7 mouse cellular contexts compared by ENCODE assay signal in genomic region chr4:129584370-129584769, GRCm38 (mm10). TPM values are rescaled to one million over a fixed set of nuclear protein-coding genes. Genes with fewer than 3 reads are reported as not detected.
DNase-seq lines count a peak whose midpoint lies in the region; ATAC-seq and TF ChIP-seq lines count a peak whose summit lies in the region.

No protein-coding gene starts in this region.

- H3K4me3 ChIP-seq in lung, embryonic 16.5 days (ENCODE audit: low read length), result peak overlapping the region; percentile 55
- H3K4me3 ChIP-seq in embryonic facial prominence, embryonic 15.5 days (replicated peaks), result peak overlapping the region; percentile 50
- H3K4me3 ChIP-seq in intestine, postnatal 0 days (ENCODE audit: low read depth, low read length), result peak overlapping the region; percentile 35; the same call in 1 of the 2 replicates
- H3K4me3 ChIP-seq in stomach, embryonic 14.5 days (ENCODE audit: low read depth, low read length), result peak overlapping the region; percentile 36

- 63% methylated on average over 1 of the region's 1 CpGs for WGBS in lung, embryonic 16.5 days
- 71% methylated on average over 1 of the region's 1 CpGs for WGBS in embryonic facial prominence, embryonic 15.5 days
- whole genome bisulfite sequencing in intestine, postnatal 0 days, result 82% methylated on average over 1 of the region's 1 CpGs
- 71% methylated on average over 1 of the region's 1 CpGs for WGBS in stomach, embryonic 14.5 days

- intact Hi-C loops in gastrocnemius, postnatal 36 days (cut with DNase I), result loop anchor here (2.0 kb wide), 1 partner anchor 24 kb away; no protein-coding TSS in a partner anchor

- H3K4me2 ChIP-seq in lung, embryonic 16.5 days (ENCODE audit: low read depth, low read length), result peak overlapping the region; percentile 76
- peak overlapping the region; percentile 72 for H3K4me2 ChIP-seq in embryonic facial prominence, embryonic 15.5 days (replicated peaks)
- peak overlapping the region; percentile 71 for H3K4me2 ChIP-seq in intestine, postnatal 0 days (replicated peaks; ENCODE audit: low read depth)
- peak overlapping the region; percentile 52 for H3K4me2 ChIP-seq in stomach, embryonic 14.5 days (replicated peaks; ENCODE audit: low read depth, low read length)

- no peak for ATAC-seq in lung, embryonic 16.5 days (ENCODE audit: low read depth)
- no peak for ATAC-seq in embryonic facial prominence, embryonic 15.5 days (ENCODE audit: insufficient number of reproducible peaks, low FRiP score, low TSS enrichment, low read depth)
- no peak for ATAC-seq in intestine, postnatal 0 days
- no peak for ATAC-seq in stomach, embryonic 14.5 days (ENCODE audit: insufficient number of reproducible peaks, insufficient read depth, low FRiP score, low read depth)

- peak overlapping the region; percentile 69 for H3K9ac ChIP-seq in lung, embryonic 16.5 days (ENCODE audit: low read length)
- no peak overlapping the region for H3K9ac ChIP-seq in embryonic facial prominence, embryonic 15.5 days
- peak overlapping the region; percentile 45; the same call in 1 of the 2 replicates for H3K9ac ChIP-seq in intestine, postnatal 0 days (ENCODE audit: low read depth, low read length)
- H3K9ac ChIP-seq in stomach, embryonic 14.5 days (replicated peaks; ENCODE audit: low read depth, low read length), result 0 out of 2 replicates have a peak overlapping the region, but pooled peaks have one; percentile 28

- H3K4me1 ChIP-seq in lung, embryonic 16.5 days (replicated peaks; ENCODE audit: control insufficient read depth, insufficient read depth, low read length), result peaks cover 3% of the 10 kb centered on the region
- peaks cover 8% of the 10 kb centered on the region; the same call in 1 of the 2 replicates for H3K4me1 ChIP-seq in embryonic facial prominence, embryonic 15.5 days
- no peaks in the 10 kb centered on the region for H3K4me1 ChIP-seq in intestine, postnatal 0 days (replicated peaks; ENCODE audit: control insufficient read depth, insufficient read depth, low read length)
- H3K4me1 ChIP-seq in stomach, embryonic 14.5 days (ENCODE audit: control insufficient read depth, insufficient read depth, low read length), result 0 out of 2 replicates have a peak, but pooled peaks cover 5% of the 10 kb centered on the region

- no peaks in the 10 kb centered on the region for H3K9me3 ChIP-seq in lung, embryonic 16.5 days (ENCODE audit: control insufficient read depth, low read length)
- no peaks in the 10 kb centered on the region for H3K9me3 ChIP-seq in embryonic facial prominence, embryonic 15.5 days (replicated peaks)
- H3K9me3 ChIP-seq in intestine, postnatal 0 days (ENCODE audit: control insufficient read depth), result no peaks in the 10 kb centered on the region
- H3K9me3 ChIP-seq in stomach, embryonic 14.5 days (ENCODE audit: control insufficient read depth, low read depth, low read length), result no peaks in the 10 kb centered on the region

- no peak for DNase-seq in lung, postnatal 10 days
- DNase-seq in gastrocnemius, postnatal 36 days, result no peak
- no peak for DNase-seq in natural killer cell, adult 2 months (ENCODE audit: low spot score in 2 of 2)

- H3K36me3 ChIP-seq in lung, embryonic 16.5 days (ENCODE audit: control insufficient read depth, insufficient read depth, low read length), result no peaks in the 10 kb centered on the region
- H3K36me3 ChIP-seq in embryonic facial prominence, embryonic 15.5 days, result no peaks in the 10 kb centered on the region
- no peaks in the 10 kb centered on the region for H3K36me3 ChIP-seq in intestine, postnatal 0 days (ENCODE audit: control insufficient read depth, insufficient read depth)
- no peaks in the 10 kb centered on the region for H3K36me3 ChIP-seq in stomach, embryonic 14.5 days (ENCODE audit: control insufficient read depth, insufficient read depth, low read length)

- TF ChIP-seq CTCF in intestine, postnatal 0 days (IDR thresholded peaks at IDR 0.05; ENCODE audit: low read depth), result no peak

- peak overlapping the region; percentile 71; the same call in 1 of the 2 replicates for H3K27ac ChIP-seq in lung, embryonic 16.5 days (ENCODE audit: low read length)
- peak overlapping the region; percentile 58; the same call in 1 of the 2 replicates for H3K27ac ChIP-seq in embryonic facial prominence, embryonic 15.5 days (replicated peaks)
- peak overlapping the region; percentile 76; the same call in 1 of the 2 replicates for H3K27ac ChIP-seq in intestine, postnatal 0 days (ENCODE audit: low read depth, low read length)
- peak overlapping the region; percentile 55 for H3K27ac ChIP-seq in stomach, embryonic 14.5 days (ENCODE audit: low read length)

- no peaks in the 10 kb centered on the region for H3K27me3 ChIP-seq in lung, embryonic 16.5 days (ENCODE audit: control insufficient read depth, insufficient read depth, low read depth, low read length)
- no peaks in the 10 kb centered on the region for H3K27me3 ChIP-seq in embryonic facial prominence, embryonic 15.5 days
- H3K27me3 ChIP-seq in intestine, postnatal 0 days (replicated peaks; ENCODE audit: control insufficient read depth, insufficient read depth, low read length), result no peaks in the 10 kb centered on the region
- H3K27me3 ChIP-seq in stomach, embryonic 14.5 days (ENCODE audit: control insufficient read depth, insufficient read depth, low read length), result no peaks in the 10 kb centered on the region

RNA-seq across cellular contexts. Expression of gene Fam167b, which starts 6.0 kb away (rescaled TPM):
- 5.3 and 6.3 TPM in 2 replicates for polyA plus RNA-seq in lung, embryonic 16.5 days (2015; fragmentation: Nextera tagmentation; extraction: Ambion mirVana)
- polyA plus RNA-seq in embryonic facial prominence, embryonic 15.5 days (2015; fragmentation: Nextera tagmentation; extraction: Ambion mirVana), result 6.7 and 7.5 TPM in 2 replicates
- polyA plus RNA-seq in intestine, postnatal 0 days (2015; fragmentation: Nextera tagmentation; extraction: Ambion mirVana), result 1.4 and 1.7 TPM in 2 replicates
- 2.9 and 3.7 TPM in 2 replicates for polyA plus RNA-seq in stomach, embryonic 14.5 days (2014; fragmentation: Nextera tagmentation; extraction: Ambion mirVana)
- not detected for total RNA-seq in gastrocnemius, postnatal 36 days (2021)

RNA-seq across cellular contexts. Expression of gene Lck, which starts 10.9 kb away (rescaled TPM):
- 10.7 and 26.5 TPM in 2 replicates for polyA plus RNA-seq in lung, embryonic 16.5 days (2015; fragmentation: Nextera tagmentation; extraction: Ambion mirVana)
- polyA plus RNA-seq in embryonic facial prominence, embryonic 15.5 days (2015; fragmentation: Nextera tagmentation; extraction: Ambion mirVana), result 5.5 and 6.8 TPM in 2 replicates
- polyA plus RNA-seq in intestine, postnatal 0 days (2015; fragmentation: Nextera tagmentation; extraction: Ambion mirVana), result 3.0 and 3.1 TPM in 2 replicates
- polyA plus RNA-seq in stomach, embryonic 14.5 days (2014; fragmentation: Nextera tagmentation; extraction: Ambion mirVana), result 7.5 and 9.5 TPM in 2 replicates
- total RNA-seq in gastrocnemius, postnatal 36 days (2021), result 1 to 10 TPM in 1 of 2 experiments, not detected in 1; 6.2 TPM

RNA-seq across cellular contexts. Expression of gene Eif3i, which starts 16.1 kb away (rescaled TPM):
- polyA plus RNA-seq in lung, embryonic 16.5 days (2015; fragmentation: Nextera tagmentation; extraction: Ambion mirVana), result 229 and 231 TPM in 2 replicates
- 270 and 284 TPM in 2 replicates for polyA plus RNA-seq in embryonic facial prominence, embryonic 15.5 days (2015; fragmentation: Nextera tagmentation; extraction: Ambion mirVana)
- polyA plus RNA-seq in intestine, postnatal 0 days (2015; fragmentation: Nextera tagmentation; extraction: Ambion mirVana), result 139 and 144 TPM in 2 replicates
- polyA plus RNA-seq in stomach, embryonic 14.5 days (2014; fragmentation: Nextera tagmentation; extraction: Ambion mirVana), result 316 TPM in 2 replicates
- 100 to 1,000 TPM; 116 to 135 TPM for total RNA-seq in gastrocnemius, postnatal 36 days (2021)

RNA-seq across cellular contexts. Expression of gene Tmem234, which starts 16.1 kb away (rescaled TPM):
- polyA plus RNA-seq in lung, embryonic 16.5 days (2015; fragmentation: Nextera tagmentation; extraction: Ambion mirVana), result 190 and 198 TPM in 2 replicates
- polyA plus RNA-seq in embryonic facial prominence, embryonic 15.5 days (2015; fragmentation: Nextera tagmentation; extraction: Ambion mirVana), result 197 and 210 TPM in 2 replicates
- polyA plus RNA-seq in intestine, postnatal 0 days (2015; fragmentation: Nextera tagmentation; extraction: Ambion mirVana), result 135 and 146 TPM in 2 replicates
- polyA plus RNA-seq in stomach, embryonic 14.5 days (2014; fragmentation: Nextera tagmentation; extraction: Ambion mirVana), result 206 and 226 TPM in 2 replicates
- 10 to 100 TPM; 29.3 to 30.0 TPM for total RNA-seq in gastrocnemius, postnatal 36 days (2021)

RNA-seq across cellular contexts. Expression of gene Dcdc2b, which starts 29.7 kb away (rescaled TPM):
- polyA plus RNA-seq in lung, embryonic 16.5 days (2015; fragmentation: Nextera tagmentation; extraction: Ambion mirVana), result 3.8 TPM in 2 replicates
- polyA plus RNA-seq in embryonic facial prominence, embryonic 15.5 days (2015; fragmentation: Nextera tagmentation; extraction: Ambion mirVana), result 3.4 and 3.7 TPM in 2 replicates
- 1.1 and 1.2 TPM in 2 replicates for polyA plus RNA-seq in intestine, postnatal 0 days (2015; fragmentation: Nextera tagmentation; extraction: Ambion mirVana)
- polyA plus RNA-seq in stomach, embryonic 14.5 days (2014; fragmentation: Nextera tagmentation; extraction: Ambion mirVana), result 2.8 and 3.8 TPM in 2 replicates
- under 1 TPM; 0.51 to 0.62 TPM for total RNA-seq in gastrocnemius, postnatal 36 days (2021)
